Mouse (Mus musculus) cortical plate, adult 2 months (tissue): ENCODE measurements at regions not wholly inside any gene's neighbourhood (a gene's known extent, or its start where the extent isn't known, plus 50 kb on each side); places are given as distances from the start of the nearest gene placed in this dataset.

ENCODE experiments used
- CTCF ChIP-seq: fragments of 200-500 bp; IDR thresholded peaks from 2 replicates; pipeline ENCODE4 v1.5.1; 2011; ENCODE audit warnings: mild to moderate bottlenecking, control low read depth, low read length; ENCODE audit not compliant: insufficient read depth; ENCODE audit errors: extremely low read depth
- POLR2A ChIP-seq: fragments of 200-500 bp; IDR thresholded peaks from 2 replicates; pipeline ENCODE4 v1.6.1; 2011; ENCODE audit warnings: mild to moderate bottlenecking, low read length, control low read depth; ENCODE audit not compliant: insufficient read depth; ENCODE audit errors: extremely low read depth

GRCm38 (mm10) chr3:61116364-61116763, 113.8 kb downstream of the P2ry1 start:
- TF ChIP-seq POLR2A: no peak
- TF ChIP-seq CTCF: no peak
